Mouse (Mus musculus) Patski (cell line): ENCODE data around the gene Dynlt1f. TPM values are rescaled to one million over a fixed set of nuclear protein-coding genes. Genes with fewer than 3 reads are reported as not detected.
"Not testable (repeated sequence)": the region's sequence is repeated elsewhere in the genome, so short reads cannot be mapped to it uniquely, and the experiment has no call there.

Experiments
- ATAC-seq: fragments of 100-300 bp; one replicate; pipeline ENCODE4 v1.8.0; 2021
- CTCF ChIA-PET: fragments of 350-600 bp; sonication (Branson Sonifier 250); formaldehyde crosslinking; loops from one replicate; lab custom pipeline; 2022; ENCODE audit warnings: inconsistent platforms; lab: Charles Lee
- POLR2A ChIA-PET: fragments of 350-600 bp; sonication (Branson Sonifier 250); formaldehyde crosslinking; loops from one replicate; lab custom pipeline; 2022; ENCODE audit warnings: antibody characterized with exemption, inconsistent platforms; lab: Charles Lee
- DNase-seq: peaks from one replicate; pipeline ENCODE4 v3.0.0-alpha.2; 2011; ENCODE audit warnings: low read depth, low spot score
- H3K27me3 ChIP-seq: fragments of 371-371 bp; one replicate; pipeline ENCODE4 v1.5.1; 2021
- CTCF ChIP-seq: fragments of 100-300 bp; IDR thresholded peaks from one replicate; pipeline ENCODE4 v1.5.1; 2021
- in situ Hi-C: fragments of 300-500 bp; cut with MboI; formaldehyde crosslinking; loops from 3 replicates; pipeline ENCODE4 v1.11.1; 2018; ENCODE audit warnings: low pct_unique_long_range_greater_than_20kb, mixed read lengths
- polyA plus RNA-seq: library from polyadenylated mRNA; unstranded; gene quantifications from one replicate; pipeline ENCODE4 v1.2.3, GENCODE M21; 2021

Gene Dynlt1f
- polyA plus RNA-seq, 1 experiment from 2014 or later: 126 TPM

DNA sequence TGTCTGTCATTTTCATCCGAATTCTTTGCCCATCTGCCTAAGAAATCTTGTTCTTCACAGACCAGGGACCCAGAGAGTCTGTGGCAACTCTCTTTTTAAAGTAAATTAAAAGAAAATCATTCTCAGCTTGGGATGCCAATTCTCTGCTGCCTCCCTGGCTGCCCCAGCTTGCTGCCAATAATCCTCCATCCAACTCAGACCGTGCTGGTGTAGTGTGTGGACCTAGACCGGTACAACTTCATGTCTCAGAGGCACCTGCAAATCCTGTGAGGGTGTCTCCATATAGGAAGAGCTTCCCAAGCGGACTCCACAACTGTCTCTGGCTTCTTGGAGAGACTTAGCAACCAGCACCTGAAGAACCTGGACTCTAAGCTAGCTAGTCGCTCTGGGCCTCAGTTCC is 18.8 kb downstream of the Dynlt1f start:
- DNase-seq (no peak), ATAC-seq (no peak)
- in situ Hi-C loops: no loop called here
- ChIA-PET CTCF (no interaction called here), POLR2A (no interaction called here)
- TF ChIP-seq CTCF: no peak
- H3K27me3 ChIP-seq: no peaks in the 10 kb centered on the region

DNA sequence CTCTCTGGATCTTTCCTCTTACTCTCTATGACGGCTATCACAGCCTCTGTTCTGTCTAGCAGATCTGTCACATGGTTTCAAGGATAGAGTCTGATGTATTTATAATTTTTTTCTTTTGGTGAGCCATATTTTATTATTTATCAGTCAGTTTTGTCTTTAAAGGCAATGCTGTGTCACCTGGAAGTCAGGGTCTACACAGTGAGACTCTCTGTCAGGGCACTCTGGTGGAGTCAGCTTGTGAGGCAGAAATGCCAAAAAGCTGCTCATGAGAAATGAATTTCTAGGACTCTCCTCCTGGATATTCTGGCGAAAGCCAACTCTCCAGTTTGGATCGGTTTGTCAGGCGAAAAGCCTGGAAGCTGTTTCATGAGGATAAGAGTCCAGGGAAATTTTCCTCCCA is 19.9 kb downstream of the Dynlt1f start:
- ATAC-seq, in situ Hi-C loops, H3K27me3 ChIP-seq, POLR2A ChIA-PET, CTCF ChIA-PET, DNase-seq: not testable (repeated sequence)

- ATAC-seq, CTCF ChIA-PET: not testable (repeated sequence)
Measured at GRCm38 (mm10) chr17:6632850-6633249, 22.9 kb downstream of the Dynlt1f start.

DNA sequence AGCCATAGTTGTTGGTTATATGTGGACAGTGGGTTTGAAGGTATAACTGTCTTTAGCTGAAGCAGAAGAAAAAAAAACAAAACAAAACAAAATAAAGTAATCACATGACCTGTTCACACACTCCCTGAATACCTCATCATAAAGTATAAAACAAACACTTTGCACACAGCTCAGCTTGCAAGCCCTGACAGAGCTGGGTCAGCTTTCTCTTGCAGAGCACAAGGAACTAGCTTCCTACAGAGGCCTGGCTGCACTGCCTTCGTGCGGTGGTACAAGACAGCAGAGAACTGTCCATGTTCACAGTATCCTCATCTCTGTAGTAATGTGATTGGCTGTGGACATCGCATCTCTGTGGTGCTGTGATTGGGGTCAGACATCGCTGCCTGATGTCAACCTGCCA is 25.3 kb downstream of the Dynlt1f start:
- H3K27me3 ChIP-seq, POLR2A ChIA-PET, ATAC-seq, DNase-seq, in situ Hi-C loops, CTCF ChIA-PET: not testable (repeated sequence)

More at GRCm38 (mm10) chr17:6632850-6633249, 22.9 kb downstream of the Dynlt1f start:
- H3K27me3 ChIP-seq, in situ Hi-C loops, POLR2A ChIA-PET, DNase-seq: not testable (repeated sequence)

DNA sequence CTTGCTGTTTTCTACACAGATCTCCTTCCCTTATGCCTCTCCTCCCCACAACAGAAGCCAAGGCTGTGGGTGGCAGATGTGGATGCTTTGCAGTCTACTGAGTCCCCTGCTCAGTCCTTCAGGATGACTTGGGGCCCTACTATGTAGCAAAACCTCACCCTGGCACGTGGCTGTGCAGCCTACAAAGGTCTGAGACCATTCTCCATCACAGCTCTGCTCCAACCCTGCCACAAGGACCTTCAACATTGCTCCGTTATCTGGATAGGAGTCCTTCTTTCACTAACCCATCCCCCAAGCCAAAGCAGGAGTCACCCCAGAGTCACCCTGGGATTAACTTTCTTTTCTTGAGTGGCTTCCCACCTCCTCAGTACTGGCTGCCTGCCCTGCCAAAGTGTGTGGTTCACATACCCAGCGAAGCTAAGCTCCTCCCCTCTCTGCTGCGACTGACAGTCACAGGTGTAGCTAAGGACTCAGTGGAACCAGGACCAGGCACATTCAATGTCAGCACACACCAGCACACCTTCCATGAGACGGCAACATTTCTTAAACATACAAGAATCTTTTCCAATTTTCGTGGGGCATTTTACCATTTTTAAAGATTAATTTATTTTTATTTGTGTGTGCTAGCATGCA is 30.7 kb downstream of the Dynlt1f start:
- DNase-seq, ATAC-seq, H3K27me3 ChIP-seq, POLR2A ChIA-PET, CTCF ChIA-PET, in situ Hi-C loops: not testable (repeated sequence)

DNA sequence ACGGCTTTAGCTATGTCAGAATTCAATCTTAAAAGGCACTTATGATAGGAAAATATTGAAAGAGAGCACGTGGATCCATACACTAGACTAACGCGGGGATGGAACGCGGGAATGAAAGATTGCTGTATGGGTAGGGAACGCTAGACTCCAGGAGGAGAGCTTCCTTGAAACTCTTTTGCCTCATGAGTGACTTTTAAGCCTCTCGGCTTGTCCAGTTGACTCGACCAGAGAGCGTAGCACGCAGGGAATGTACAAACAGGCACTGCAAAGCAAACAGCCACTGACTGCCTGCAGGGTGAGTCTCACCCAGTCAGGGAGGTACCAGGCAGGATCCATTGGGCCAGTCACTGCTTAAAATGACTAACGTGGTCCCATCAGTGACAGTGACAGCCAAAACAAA is 33.7 kb downstream of the Dynlt1f start:
- in situ Hi-C loops, CTCF ChIA-PET, DNase-seq, ATAC-seq, H3K27me3 ChIP-seq, POLR2A ChIA-PET: not testable (repeated sequence)

DNA sequence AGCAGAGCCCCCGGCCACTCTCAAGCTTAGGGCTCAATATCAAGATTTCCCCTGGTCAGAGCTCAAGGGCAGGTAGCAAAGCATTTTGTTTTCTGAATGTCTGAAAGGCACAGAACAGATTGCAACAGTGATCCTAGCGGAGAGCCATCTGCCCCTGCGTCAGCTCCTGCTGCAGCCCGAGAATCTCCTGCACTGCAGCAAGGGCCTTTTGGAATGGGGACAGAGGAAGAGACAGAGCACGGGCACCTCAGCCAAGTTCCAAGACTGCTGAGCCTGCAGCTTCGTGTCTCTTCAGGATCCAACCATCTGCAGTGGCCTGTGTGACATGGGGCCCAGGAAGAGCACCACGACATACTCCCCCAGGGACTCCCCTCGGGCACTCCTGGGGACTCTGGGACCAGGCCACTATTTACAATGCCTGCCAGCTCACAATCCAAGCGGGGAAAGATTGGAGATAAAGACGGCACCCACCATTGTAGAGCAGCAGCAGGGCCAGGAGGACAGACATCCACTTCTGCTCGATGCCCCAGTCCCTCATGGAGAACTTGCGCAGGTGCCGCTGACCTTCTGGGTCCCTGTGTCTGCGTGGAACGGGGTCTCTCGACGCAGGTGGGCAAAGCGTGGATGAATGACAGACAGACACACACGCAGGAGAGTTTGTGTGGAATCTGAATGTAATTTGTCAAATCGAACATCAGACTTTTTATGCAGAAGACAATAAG is 34.8 kb downstream of the Dynlt1f start:
- ATAC-seq, H3K27me3 ChIP-seq, in situ Hi-C loops, DNase-seq, POLR2A ChIA-PET, CTCF ChIA-PET: not testable (repeated sequence)

DNA sequence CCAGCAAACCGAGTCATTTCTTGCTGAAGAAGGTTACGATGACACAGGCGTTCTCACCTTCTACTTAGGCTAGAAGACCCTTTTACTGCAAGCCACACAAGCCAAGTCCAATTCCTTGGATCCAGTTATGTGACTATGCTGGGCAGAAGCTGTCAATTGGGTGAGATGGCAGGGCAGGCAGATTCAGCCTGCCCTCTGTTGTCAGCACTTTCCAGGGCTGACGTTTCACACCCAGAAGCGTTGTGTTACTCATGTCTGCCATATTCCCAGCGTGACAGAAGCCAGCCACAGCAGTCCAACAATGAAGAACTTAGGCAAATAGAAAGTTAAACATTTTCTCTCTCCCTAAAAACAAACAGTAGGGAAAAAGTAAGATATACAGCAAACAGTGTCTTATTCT is 35.7 kb downstream of the Dynlt1f start:
- ATAC-seq, H3K27me3 ChIP-seq, POLR2A ChIA-PET, CTCF ChIA-PET, in situ Hi-C loops, DNase-seq: not testable (repeated sequence)

DNA sequence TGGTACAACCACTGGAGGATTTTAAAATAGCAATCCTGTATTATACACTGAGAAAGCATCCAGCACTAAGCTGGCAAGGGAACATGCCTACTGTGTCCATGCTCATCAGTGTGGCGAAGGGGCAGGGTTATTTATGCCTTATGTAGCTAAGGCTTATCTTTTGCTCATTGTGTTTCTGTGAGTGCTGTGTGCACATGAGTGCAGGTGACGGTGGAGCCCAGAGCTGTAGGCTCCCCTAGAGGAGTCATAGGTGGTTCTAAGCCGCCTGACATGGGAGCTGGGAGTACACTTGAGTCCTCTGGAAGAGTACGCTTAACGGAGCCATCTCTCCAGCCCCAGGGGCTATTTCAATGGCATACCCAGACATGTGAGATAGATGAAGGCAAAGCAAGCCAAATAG is 36.4 kb downstream of the Dynlt1f start:
- CTCF ChIA-PET, in situ Hi-C loops: not testable (repeated sequence)

DNA sequence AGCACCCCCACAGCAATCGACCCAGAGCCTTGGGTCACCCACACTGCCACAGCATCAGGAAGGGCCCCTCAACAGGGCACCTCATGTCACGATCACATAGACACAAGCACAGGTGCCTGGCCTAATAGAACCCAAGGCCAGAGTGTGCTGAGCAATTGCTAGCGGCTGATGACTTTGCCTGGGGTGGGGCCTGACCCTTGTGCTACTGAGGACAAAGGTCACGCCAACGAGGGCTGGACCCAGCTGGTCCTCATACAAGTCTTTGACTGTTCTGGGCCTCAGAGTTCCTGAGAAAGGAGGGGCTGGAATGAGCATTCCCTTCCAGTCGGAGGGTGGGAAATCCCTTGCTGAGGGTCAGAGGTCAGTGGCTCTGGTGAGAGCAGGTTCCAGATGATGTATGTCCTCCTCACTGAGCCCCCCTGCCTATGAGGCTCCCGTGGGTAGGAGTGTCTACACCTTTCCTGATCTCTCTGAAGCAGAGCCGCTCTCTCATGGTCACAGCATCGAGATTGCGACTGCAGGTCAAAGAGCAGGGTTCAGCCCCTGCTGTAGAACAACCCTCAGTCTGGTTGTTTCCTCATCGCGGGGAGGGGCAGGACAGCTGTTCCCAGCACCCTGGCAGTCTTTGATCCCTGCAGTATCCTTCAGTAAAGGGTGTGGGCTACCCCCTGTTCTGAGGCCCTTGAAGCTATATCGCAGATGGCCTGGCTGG is 37.9 kb downstream of the Dynlt1f start:
- ATAC-seq, DNase-seq, H3K27me3 ChIP-seq, in situ Hi-C loops, POLR2A ChIA-PET, CTCF ChIA-PET: not testable (repeated sequence)

More for the DNA sequence above, 36.4 kb downstream of the Dynlt1f start:
- ATAC-seq, POLR2A ChIA-PET, DNase-seq, H3K27me3 ChIP-seq: not testable (repeated sequence)

DNA sequence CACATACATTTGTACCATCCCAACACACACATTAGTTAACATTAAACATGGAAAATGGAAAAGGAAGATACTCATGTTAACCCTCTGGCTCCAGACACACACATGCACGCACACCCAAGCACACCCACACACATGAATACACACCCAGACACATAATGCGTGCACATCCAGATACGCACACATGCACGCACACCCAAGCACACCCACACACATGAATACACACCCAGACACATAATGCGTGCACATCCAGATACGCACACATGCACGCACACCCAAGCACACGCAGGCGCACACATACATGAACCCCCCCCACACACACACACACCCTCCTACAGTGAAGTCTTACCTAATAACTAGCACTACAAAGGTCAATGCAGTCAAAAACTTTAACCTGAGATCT is 39.0 kb downstream of the Dynlt1f start:
- ATAC-seq, in situ Hi-C loops, POLR2A ChIA-PET, DNase-seq, H3K27me3 ChIP-seq, CTCF ChIA-PET: not testable (repeated sequence)

- POLR2A ChIA-PET, DNase-seq, H3K27me3 ChIP-seq, ATAC-seq, in situ Hi-C loops, CTCF ChIA-PET: not testable (repeated sequence)
Measured at GRCm38 (mm10) chr17:6614316-6614715, 41.4 kb downstream of the Dynlt1f start.

- POLR2A ChIA-PET, CTCF ChIA-PET, ATAC-seq, in situ Hi-C loops, DNase-seq, H3K27me3 ChIP-seq: not testable (repeated sequence)
Measured at GRCm38 (mm10) chr17:6613524-6613923, 42.2 kb downstream of the Dynlt1f start.

- DNase-seq, CTCF ChIA-PET, in situ Hi-C loops, ATAC-seq, H3K27me3 ChIP-seq, POLR2A ChIA-PET: not testable (repeated sequence)
Measured at GRCm38 (mm10) chr17:6605347-6605746, 50.4 kb downstream of the Dynlt1f start.

GRCm38 (mm10) chr17:6602205-6602604 is 53.5 kb downstream of the Dynlt1f start:
- H3K27me3 ChIP-seq, DNase-seq, in situ Hi-C loops, ATAC-seq, POLR2A ChIA-PET, CTCF ChIA-PET: not testable (repeated sequence)
